8 mouse cellular contexts compared by ENCODE assay signal in the genomic region with DNA sequence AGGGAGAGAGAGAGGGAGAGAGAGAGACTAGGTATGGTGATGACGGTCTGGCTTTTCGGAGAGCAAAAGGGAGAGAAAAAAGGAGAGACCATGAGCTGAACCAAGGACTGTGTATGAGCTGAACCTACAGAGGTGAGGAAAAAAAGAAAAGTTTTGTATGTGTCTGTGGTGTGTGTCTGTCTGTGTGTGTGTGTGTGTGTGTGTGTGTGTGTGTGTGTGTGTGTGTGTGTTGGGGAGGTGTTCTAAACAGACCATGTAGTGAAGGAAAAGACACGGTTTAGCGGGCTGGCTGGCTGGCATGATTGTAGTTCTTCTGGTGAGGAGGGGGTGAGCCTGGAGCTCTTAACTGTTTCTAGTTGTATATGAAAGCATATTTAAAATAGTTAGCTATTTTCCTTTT.
DNase-seq lines count a peak whose midpoint lies in the region; ATAC-seq and TF ChIP-seq lines count a peak whose summit lies in the region.

No protein-coding gene starts in this region.

- peak overlapping the region; percentile 48 for H3K4me3 ChIP-seq in lung, adult 2 months (replicated peaks; ENCODE audit: extremely low read depth, low read depth, low read length)
- H3K4me3 ChIP-seq in forebrain, embryonic 15.5 days, result peak overlapping the region; percentile 75
- H3K4me3 ChIP-seq in limb, embryonic 10.5 days, result peak overlapping the region; percentile 74
- H3K4me3 ChIP-seq in stomach, embryonic 14.5 days (ENCODE audit: low read depth, low read length), result peak overlapping the region; percentile 78

- no peaks in the 10 kb centered on the region for H3K36me3 ChIP-seq in forebrain, embryonic 15.5 days
- no peaks in the 10 kb centered on the region for H3K36me3 ChIP-seq in limb, embryonic 10.5 days
- no peaks in the 10 kb centered on the region for H3K36me3 ChIP-seq in stomach, embryonic 14.5 days (ENCODE audit: control insufficient read depth, insufficient read depth, low read length)

- no peak for TF ChIP-seq CTCF in lung, adult 2 months (IDR thresholded peaks at IDR 0.05; ENCODE audit: insufficient read depth, low read length)

- no peaks in the 10 kb centered on the region for H3K4me1 ChIP-seq in lung, adult 2 months (ENCODE audit: control insufficient read depth, insufficient read depth, low read length)
- H3K4me1 ChIP-seq in forebrain, embryonic 15.5 days, result peaks cover 33% of the 10 kb centered on the region
- peaks cover 34% of the 10 kb centered on the region for H3K4me1 ChIP-seq in limb, embryonic 10.5 days
- no peaks in the 10 kb centered on the region for H3K4me1 ChIP-seq in stomach, embryonic 14.5 days (ENCODE audit: control insufficient read depth, insufficient read depth, low read length)

- no peak for DNase-seq in lung, adult 2 months
- no peak for DNase-seq in lung, postnatal 36 days
- peak; percentile 61 for DNase-seq in limb, embryonic 10.5 days (ENCODE audit: low spot score)
- no peak for DNase-seq in thymus, postnatal 0 days (ENCODE audit: low spot score)
- DNase-seq in right cerebral cortex, postnatal 36 days (ENCODE audit: low spot score in 2 of 2), result no peak

- no peaks in the 10 kb centered on the region for H3K9me3 ChIP-seq in forebrain, embryonic 15.5 days
- no peaks in the 10 kb centered on the region for H3K9me3 ChIP-seq in limb, embryonic 10.5 days (replicated peaks)
- H3K9me3 ChIP-seq in stomach, embryonic 14.5 days (ENCODE audit: control insufficient read depth, low read depth, low read length), result no peaks in the 10 kb centered on the region

- ATAC-seq in forebrain, embryonic 15.5 days (replicated peaks), result peak; percentile 11; the same call in 1 of the 2 replicates
- ATAC-seq in stomach, embryonic 14.5 days (ENCODE audit: insufficient number of reproducible peaks, insufficient read depth, low FRiP score, low read depth), result peak; percentile 5; the same call in 1 of the 2 replicates
- no peak for ATAC-seq in monocyte, adult 5-6 weeks (replicated peaks; ENCODE audit: insufficient number of reproducible peaks, low FRiP score, low TSS enrichment, poor library complexity, severe bottlenecking)

- 14% methylated on average over 4 of the region's 4 CpGs for WGBS in lung, adult 2 months
- WGBS in forebrain, embryonic 15.5 days, result 0% methylated on average over 4 of the region's 4 CpGs
- under 1% methylated on average over 4 of the region's 4 CpGs for WGBS in limb, embryonic 10.5 days
- WGBS in stomach, embryonic 14.5 days, result 3% methylated on average over 4 of the region's 4 CpGs

- TF ChIP-seq POLR2A in lung, adult 2 months (IDR thresholded peaks at IDR 0.05; ENCODE audit: borderline replicate concordance, extremely low read depth, low read depth, low read length), result no peak

- H3K9ac ChIP-seq in forebrain, embryonic 15.5 days (replicated peaks), result peak overlapping the region; percentile 94
- peak overlapping the region; percentile 84 for H3K9ac ChIP-seq in stomach, embryonic 14.5 days (replicated peaks; ENCODE audit: low read depth, low read length)

- H3K4me2 ChIP-seq in forebrain, embryonic 15.5 days (replicated peaks), result peak overlapping the region; percentile 66
- peak overlapping the region; percentile 44 for H3K4me2 ChIP-seq in stomach, embryonic 14.5 days (replicated peaks; ENCODE audit: low read depth, low read length)

- peak overlapping the region; percentile 100 for H3K27ac ChIP-seq in forebrain, embryonic 15.5 days (replicated peaks)
- H3K27ac ChIP-seq in limb, embryonic 10.5 days, result peak overlapping the region; percentile 98
- peak overlapping the region; percentile 93 for H3K27ac ChIP-seq in stomach, embryonic 14.5 days (ENCODE audit: low read length)

- H3K27me3 ChIP-seq in forebrain, embryonic 15.5 days, result no peaks in the 10 kb centered on the region
- H3K27me3 ChIP-seq in limb, embryonic 10.5 days (ENCODE audit: low read depth, poor library complexity, severe bottlenecking), result no peaks in the 10 kb centered on the region
- no peaks in the 10 kb centered on the region for H3K27me3 ChIP-seq in stomach, embryonic 14.5 days (ENCODE audit: control insufficient read depth, insufficient read depth, low read length)
